Mouse (Mus musculus) layer of hippocampus, adult 8-10 months (tissue): ENCODE data around the gene Alpk1. TPM values are rescaled to one million over a fixed set of nuclear protein-coding genes. Genes with fewer than 3 reads are reported as not detected.

Experiments used
- DNase-seq, 2 experiments: peaks; one replicate each; pipeline ENCODE4 v3.0.0; 2022; ENCODE audit warnings: low spot score in 2 of 2
- total RNA-seq, 4 experiments: library from RNA; stranded (reverse); gene quantifications; 2 replicates each; pipeline ENCODE4 v1.2.4; 2022

Gene Alpk1
- total RNA-seq, 4 experiments from 2014 or later, result 8.6 to 12.3 (median 11.4) TPM

- no peak for DNase-seq
Measured at GRCm38 (mm10) chr3:127630190-127630589, 150.1 kb downstream of the Alpk1 start.

- no peak for DNase-seq
Measured at GRCm38 (mm10) chr3:127628311-127629184, 151.8 kb downstream of the Alpk1 start.

- no peak for DNase-seq
Measured at GRCm38 (mm10) chr3:127627956-127628310, 152.4 kb downstream of the Alpk1 start.

- DNase-seq, result no peak
Measured at GRCm38 (mm10) chr3:127627151-127627955, 153.0 kb downstream of the Alpk1 start.

- no peak for DNase-seq
Measured at GRCm38 (mm10) chr3:127626524-127626923, 153.8 kb downstream of the Alpk1 start.

- no peak for DNase-seq
Measured at GRCm38 (mm10) chr3:127625701-127626399, 154.5 kb downstream of the Alpk1 start.

GRCm38 (mm10) chr3:127625296-127625695 is 155.0 kb downstream of the Alpk1 start:
- no peak for DNase-seq

Other genes with a start within 250 kb of the Alpk1 start
- 10 to 100 TPM; 15.2 to 21.1 (median 18.0) TPM for gene Larp7, start 227.2 kb downstream of the Alpk1 start, total RNA-seq
- 1 to 10 TPM; 2.4 to 4.0 (median 2.7) TPM for gene Zgrf1, start 227.0 kb downstream of the Alpk1 start, total RNA-seq
- under 1 TPM; 0.61 to 0.93 (median 0.74) TPM for gene Neurog2, start 147.4 kb downstream of the Alpk1 start, total RNA-seq
- 10 to 100 TPM in 2 of 4 experiments, 1 to 10 TPM in 2; 7.7 to 12.5 (median 9.7) TPM for gene Tifa, start 9.3 kb upstream of the Alpk1 start, total RNA-seq
- gene Ap1ar, start 57.0 kb upstream of the Alpk1 start, total RNA-seq, result 10 to 100 TPM; 71.5 to 88.5 (median 84.3) TPM
- gene Fam241a, start 115.8 kb upstream of the Alpk1 start, total RNA-seq, result 1 to 10 TPM; 2.3 to 3.4 (median 3.1) TPM